Mouse (Mus musculus) hindbrain, embryonic 11.5 days (tissue): ENCODE results near the gene Gm11555. TPM values are rescaled to one million over a fixed set of nuclear protein-coding genes. Genes with fewer than 3 reads are reported as not detected.
"Not testable (repeated sequence)": the region's sequence is repeated elsewhere in the genome, so short reads cannot be mapped to it uniquely, and the experiment has no call there.

Experiments
- ATAC-seq: fragments of 200-750 bp; cut with Nextera tagmentation; 2 replicates; pipeline ENCODE4 v1.8.0; 2017; ENCODE audit warnings: mild to moderate bottlenecking, moderate TSS enrichment, moderate library complexity; ENCODE audit not compliant: low FRiP score
- DNase-seq: peaks from one replicate; pipeline ENCODE4 v3.0.0-alpha.2; 2015; ENCODE audit warnings: low spot score
- H3K27ac ChIP-seq: fragments of 300-500 bp; sonication (generic); 2 replicates; pipeline ENCODE4 v1.5.1; 2014; ENCODE audit warnings: mild to moderate bottlenecking, low read depth, low read length
- H3K27me3 ChIP-seq: fragments of 300-500 bp; sonication (generic); 2 replicates; pipeline ENCODE4 v1.6.1; 2014; ENCODE audit warnings: mild to moderate bottlenecking, low read length, moderate library complexity, mixed read lengths; ENCODE audit not compliant: control insufficient read depth, insufficient read depth
- H3K36me3 ChIP-seq: fragments of 300-500 bp; sonication (generic); 2 replicates; pipeline ENCODE4 v1.6.1; 2014; ENCODE audit warnings: mild to moderate bottlenecking, low read length, moderate library complexity, mixed read lengths; ENCODE audit not compliant: control insufficient read depth, insufficient read depth
- H3K4me1 ChIP-seq: fragments of 300-500 bp; sonication (generic); replicated peaks from 2 replicates; pipeline ENCODE4 v1.6.1; 2014; ENCODE audit warnings: low read length, mixed read lengths; ENCODE audit not compliant: control insufficient read depth, insufficient read depth
- H3K4me2 ChIP-seq: fragments of 300-500 bp; sonication (generic); replicated peaks from 2 replicates; pipeline ENCODE4 v1.6.1; 2014; ENCODE audit warnings: mild to moderate bottlenecking, low read depth, low read length
- H3K4me3 ChIP-seq: fragments of 300-500 bp; sonication (generic); 2 replicates; pipeline ENCODE4 v1.5.1; 2014; ENCODE audit warnings: low read depth, low read length
- H3K9ac ChIP-seq: fragments of 300-500 bp; sonication (generic); 2 replicates; pipeline ENCODE4 v1.6.1; 2014; ENCODE audit warnings: low read depth, low read length
- H3K9me3 ChIP-seq: fragments of 300-500 bp; sonication (generic); 2 replicates; pipeline ENCODE4 v1.6.1; 2016; ENCODE audit warnings: low read length; ENCODE audit not compliant: control insufficient read depth
- WGBS: fragments of 180-500 bp; shearing (Covaris S2); extraction: QIAGEN DNeasy Blood & Tissue Kit; methylation state at CpG from one replicate; pipeline ENCODE4 v1.1.7; 2014; 5-methylcytosine and 5-hydroxymethylcytosine counted together
- polyA plus RNA-seq: library from polyadenylated mRNA; unstranded; fragments of >200 nt; fragmentation: Nextera tagmentation; extraction: Ambion mirVana; gene quantifications from 2 replicates; pipeline ENCODE4 v1.2.1, GENCODE M21; 2014

Gene Gm11555
- polyA plus RNA-seq, 1 experiment from 2014 or later: not detected

- Histone ChIP-seq H3K4me2 (no peak within 1 kb of the TSS), H3K36me3 (no peaks in the 10 kb centered on the region), H3K27ac (no peak within 1 kb of the TSS), H3K4me3 (no peak within 1 kb of the TSS), H3K27me3 (no peaks in the 10 kb centered on the region), H3K9me3 (no peaks in the 10 kb centered on the region), H3K4me1 (no peaks in the 10 kb centered on the region), H3K9ac (no peak within 1 kb of the TSS)
- ATAC-seq: no peak
- no peak for DNase-seq
- WGBS: 91% methylated on average over 2 of the region's 2 CpGs
Observed at GRCm38 (mm10) chr11:99620335-99620734, 29.7 kb downstream of the Gm11555 start, which contains the start of gene Gm11562. Gene Gm11562 (minus strand): TSS chr11:99620435.

GRCm38 (mm10) chr11:99614796-99615363 lies 35.2 kb downstream of the Gm11555 start, which contains the start of gene Krtap2-4:
Gene Krtap2-4 (minus strand): TSS chr11:99614846.
- Histone ChIP-seq H3K36me3 (no peaks in the 10 kb centered on the region), H3K9ac (no peak within 1 kb of the TSS), H3K4me3 (no peak within 1 kb of the TSS), H3K4me1 (no peaks in the 10 kb centered on the region), H3K27ac (no peak within 1 kb of the TSS), H3K27me3 (no peaks in the 10 kb centered on the region), H3K9me3 (no peaks in the 10 kb centered on the region), H3K4me2 (no peak within 1 kb of the TSS)
- no peak for DNase-seq
- no peak for ATAC-seq
- WGBS: 74% methylated on average over 3 of the region's 3 CpGs

- H3K27me3 ChIP-seq, H3K4me3 ChIP-seq, H3K4me1 ChIP-seq, ATAC-seq, H3K4me2 ChIP-seq, H3K36me3 ChIP-seq, H3K9ac ChIP-seq, H3K9me3 ChIP-seq, DNase-seq, H3K27ac ChIP-seq: not testable (repeated sequence)
- WGBS: 91% methylated on average over 1 of the region's 2 CpGs
Observed at GRCm38 (mm10) chr11:99610089-99610488, 39.9 kb downstream of the Gm11555 start, which contains the start of gene Gm11937. Gene Gm11937 (minus strand): TSS chr11:99610189.

- no peak overlapping the region for H3K4me3 ChIP-seq
- no peak for DNase-seq
- ATAC-seq: no peak
- no peak overlapping the region for H3K9ac ChIP-seq
- H3K27ac ChIP-seq: no peak overlapping the region
- no peaks in the 10 kb centered on the region for H3K9me3 ChIP-seq
- no peaks in the 10 kb centered on the region for H3K4me1 ChIP-seq
- H3K27me3 ChIP-seq: no peaks in the 10 kb centered on the region
- H3K36me3 ChIP-seq: no peaks in the 10 kb centered on the region
- 86% methylated on average over 1 of the region's 1 CpGs for WGBS
- H3K4me2 ChIP-seq: no peak overlapping the region
Observed at GRCm38 (mm10) chr11:99609126-99609525, 40.9 kb downstream of the Gm11555 start.

- WGBS: 62% methylated on average over 1 of the region's 1 CpGs
- DNase-seq, ATAC-seq, H3K36me3 ChIP-seq, H3K4me2 ChIP-seq, H3K27me3 ChIP-seq, H3K4me3 ChIP-seq, H3K9ac ChIP-seq, H3K9me3 ChIP-seq, H3K4me1 ChIP-seq, H3K27ac ChIP-seq: not testable (repeated sequence)
Observed at GRCm38 (mm10) chr11:99603208-99603607, 46.8 kb downstream of the Gm11555 start, which contains the start of gene Gm11938. Gene Gm11938 (minus strand): TSS chr11:99603308.

Other genes starting within 250 kb of the Gm11555 start
- not detected in 2 replicates for gene Krt12, start 228.0 kb downstream of the Gm11555 start, polyA plus RNA-seq
- 0.42 and 0.48 TPM in 2 replicates for gene Krt20, start 212.1 kb downstream of the Gm11555 start, polyA plus RNA-seq
- not detected in 2 replicates for gene Krt23, start 157.1 kb downstream of the Gm11555 start, polyA plus RNA-seq
- not detected in 2 replicates for gene Krt39, start 128.9 kb downstream of the Gm11555 start, polyA plus RNA-seq
- gene Krt40, start 107.1 kb downstream of the Gm11555 start, polyA plus RNA-seq: not detected in 2 replicates
- not detected in 2 replicates for gene Krtap3-3, start 99.4 kb downstream of the Gm11555 start, polyA plus RNA-seq
- gene Krtap3-2, start 93.4 kb downstream of the Gm11555 start, polyA plus RNA-seq: not detected in 2 replicates
- not detected in 2 replicates for gene Gm11939, start 90.8 kb downstream of the Gm11555 start, polyA plus RNA-seq
- gene Krtap3-1, start 83.6 kb downstream of the Gm11555 start, polyA plus RNA-seq: not detected in 2 replicates
- gene Krtap1-5, start 69.2 kb downstream of the Gm11555 start, polyA plus RNA-seq: not detected in 2 replicates
- gene Krtap1-4, start 66.6 kb downstream of the Gm11555 start, polyA plus RNA-seq: not detected in 2 replicates
- not detected in 2 replicates for gene Krtap1-3, start 58.9 kb downstream of the Gm11555 start, polyA plus RNA-seq
- gene Krtap9-3, start 52.1 kb downstream of the Gm11555 start, polyA plus RNA-seq: not detected in 2 replicates
- gene Gm11938, start 46.9 kb downstream of the Gm11555 start, polyA plus RNA-seq: not detected in 2 replicates
- gene Gm11937, start 40.0 kb downstream of the Gm11555 start, polyA plus RNA-seq: not detected in 2 replicates
- gene Krtap2-4, start 35.4 kb downstream of the Gm11555 start, polyA plus RNA-seq: not detected in 2 replicates
- gene Gm11562, start 29.8 kb downstream of the Gm11555 start, polyA plus RNA-seq: not detected in 2 replicates
- gene Krtap4-1, start 22.0 kb downstream of the Gm11555 start, polyA plus RNA-seq: not detected in 2 replicates
- gene Krtap4-2, start 15.2 kb downstream of the Gm11555 start, polyA plus RNA-seq: not detected in 2 replicates
- not detected in 2 replicates for gene Krtap4-7, start 6.1 kb downstream of the Gm11555 start, polyA plus RNA-seq
- gene Gm11563, start 8.7 kb upstream of the Gm11555 start, polyA plus RNA-seq: not detected in 2 replicates
- gene Krtap4-6, start 15.7 kb upstream of the Gm11555 start, polyA plus RNA-seq: not detected in 2 replicates
- not detected in 2 replicates for gene Gm14190, start 40.5 kb upstream of the Gm11555 start, polyA plus RNA-seq
- gene Gm14180, start 84.1 kb upstream of the Gm11555 start, polyA plus RNA-seq: not detected in 2 replicates
- not detected in 2 replicates for gene Gm11595, start 122.7 kb upstream of the Gm11555 start, polyA plus RNA-seq
- gene Krtap4-8, start 130.5 kb upstream of the Gm11555 start, polyA plus RNA-seq: not detected in 2 replicates
- not detected in 2 replicates for gene Krtap4-9, start 135.0 kb upstream of the Gm11555 start, polyA plus RNA-seq
- not detected in 2 replicates for gene Gm11596, start 143.2 kb upstream of the Gm11555 start, polyA plus RNA-seq
- not detected in 2 replicates for gene Gm11569, start 148.7 kb upstream of the Gm11555 start, polyA plus RNA-seq
- gene Gm11554, start 154.2 kb upstream of the Gm11555 start, polyA plus RNA-seq: not detected in 2 replicates
- gene Krtap4-13, start 159.7 kb upstream of the Gm11555 start, polyA plus RNA-seq: not detected in 2 replicates
- gene Gm11564, start 165.4 kb upstream of the Gm11555 start, polyA plus RNA-seq: not detected in 2 replicates
- not detected in 2 replicates for gene 2300003K06Rik, start 187.8 kb upstream of the Gm11555 start, polyA plus RNA-seq
- not detected in 2 replicates for gene Krtap4-16, start 201.4 kb upstream of the Gm11555 start, polyA plus RNA-seq
- not detected in 2 replicates for gene Gm11568, start 207.7 kb upstream of the Gm11555 start, polyA plus RNA-seq
- not detected in 2 replicates for gene Gm11559, start 214.2 kb upstream of the Gm11555 start, polyA plus RNA-seq
- not detected in 2 replicates for gene Krtap9-1, start 223.2 kb upstream of the Gm11555 start, polyA plus RNA-seq
- gene Gm11567, start 229.0 kb upstream of the Gm11555 start, polyA plus RNA-seq: not detected in 2 replicates